Comparison of ENCODE assay signal across 19 mouse cellular contexts in genomic region chr3:106528032-106528431, GRCm38 (mm10).
"Had no signal": no experiment of that assay in that cellular context is flagged by ENCODE, and none has a peak within 500 bp of the region (broad histone marks: within the 10 kb centered on the region; RNA-seq: fewer than 3 reads in every experiment).

No protein-coding gene starts in this region.

- ATAC-seq: midbrain, embryonic 16.5 days had no signal

- H3K27me3 ChIP-seq: liver, embryonic 15.5 days; midbrain, embryonic 12.5 days; neural tube, embryonic 13.5 days; neural tube, embryonic 15.5 days had no signal

- H3K4me2 ChIP-seq: liver, embryonic 15.5 days; lung, embryonic 14.5 days; midbrain, embryonic 12.5 days; neural tube, embryonic 13.5 days; neural tube, embryonic 15.5 days had no signal

- H3K4me1 ChIP-seq: liver, embryonic 15.5 days; midbrain, embryonic 10.5 days; midbrain, embryonic 12.5 days; neural tube, embryonic 13.5 days; neural tube, embryonic 15.5 days had no signal

- DNase-seq: lung, adult 18-20 months; lung, embryonic 14.5 days; lung, postnatal 10 days; lung, postnatal 4 days; midbrain, embryonic 14.5 days; retina, postnatal 1 day; right cerebral cortex, adult 18-20 months; right cerebral cortex, postnatal 14 days; spleen, adult 18-20 months; thymus, adult 2 months; thymus, postnatal 25 days; thymus, postnatal 4 days had no signal

- H3K9me3 ChIP-seq: liver, embryonic 15.5 days; midbrain, embryonic 10.5 days; midbrain, embryonic 12.5 days; neural tube, embryonic 13.5 days; neural tube, embryonic 15.5 days had no signal

- H3K9ac ChIP-seq: liver, embryonic 15.5 days; lung, embryonic 14.5 days; midbrain, embryonic 12.5 days; neural tube, embryonic 13.5 days; neural tube, embryonic 15.5 days had no signal

- H3K27ac ChIP-seq: liver, embryonic 15.5 days; midbrain, embryonic 10.5 days; midbrain, embryonic 12.5 days; neural tube, embryonic 13.5 days; neural tube, embryonic 15.5 days had no signal

- H3K4me3 ChIP-seq: liver, embryonic 15.5 days; midbrain, embryonic 10.5 days; midbrain, embryonic 12.5 days; myocyte; neural tube, embryonic 13.5 days; neural tube, embryonic 15.5 days had no signal

- H3K36me3 ChIP-seq: midbrain, embryonic 12.5 days had no signal
